Mouse (Mus musculus) gastrocnemius, postnatal 36 days (tissue): Measurements from ENCODE around the gene Lin28a. TPM values are rescaled to one million over a fixed set of nuclear protein-coding genes. Genes with fewer than 3 reads are reported as not detected.
"Not testable (repeated sequence)": the region's sequence is repeated elsewhere in the genome, so short reads cannot be mapped to it uniquely, and the experiment has no call there.

Experiments
- DNase-seq, 2 experiments: peaks; one replicate each; pipeline ENCODE4 v3.0.0; 2022
- intact Hi-C: fragments of 180-260 bp; cut with DNase I; formaldehyde crosslinking; loops from one replicate; pipeline ENCODE4 v1.15.1; 2025
- total RNA-seq, 2 experiments: library from RNA; stranded (reverse); gene quantifications; 2 replicates each; pipeline ENCODE4 v1.2.3; 2021

Lin28a gene
- total RNA-seq, 2 experiments from 2014 or later: 0.28 to 1.1 TPM

DNA sequence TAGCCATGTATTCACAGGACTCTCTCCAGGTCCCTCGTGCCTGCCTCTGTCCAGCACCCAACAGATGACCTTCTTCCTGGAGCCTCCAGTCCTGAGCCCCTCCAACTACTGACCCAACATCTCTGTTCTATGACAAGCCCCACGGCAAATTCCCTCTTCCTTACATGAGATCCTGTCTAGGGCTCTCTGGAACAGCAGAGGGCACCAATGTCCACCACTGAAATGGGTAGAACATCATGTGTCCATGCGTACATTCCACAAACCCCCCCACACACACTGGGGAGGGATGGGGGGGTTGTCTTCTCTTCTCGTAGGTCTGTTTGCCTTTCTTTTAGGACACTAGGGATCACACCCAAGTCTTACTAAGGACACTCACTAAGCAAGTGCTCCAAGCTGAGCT is 28.6 kb downstream of the Lin28a start:
- DNase-seq: no peak
- intact Hi-C loops: no loop called here

DNA sequence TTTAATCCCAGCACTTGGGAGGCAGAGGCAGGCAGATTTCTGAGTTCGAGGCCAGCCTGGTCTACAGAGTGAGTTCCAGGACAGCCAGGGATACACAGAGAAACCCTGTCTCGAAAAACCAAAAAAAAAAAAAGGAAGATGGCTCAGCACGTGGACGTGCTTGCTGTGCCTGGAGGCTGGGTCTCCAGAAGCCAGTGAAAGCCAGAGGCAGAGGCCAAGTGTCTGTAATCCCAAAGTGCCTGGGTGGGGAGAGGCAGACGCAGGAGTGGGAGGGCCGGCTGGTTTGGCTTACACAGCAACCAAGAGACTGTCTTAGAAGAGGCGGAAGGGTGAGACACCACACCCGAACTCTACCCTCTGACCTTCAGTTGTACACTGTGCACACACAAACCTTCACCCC is 30.4 kb downstream of the Lin28a start:
- DNase-seq, intact Hi-C loops: not testable (repeated sequence)

DNA sequence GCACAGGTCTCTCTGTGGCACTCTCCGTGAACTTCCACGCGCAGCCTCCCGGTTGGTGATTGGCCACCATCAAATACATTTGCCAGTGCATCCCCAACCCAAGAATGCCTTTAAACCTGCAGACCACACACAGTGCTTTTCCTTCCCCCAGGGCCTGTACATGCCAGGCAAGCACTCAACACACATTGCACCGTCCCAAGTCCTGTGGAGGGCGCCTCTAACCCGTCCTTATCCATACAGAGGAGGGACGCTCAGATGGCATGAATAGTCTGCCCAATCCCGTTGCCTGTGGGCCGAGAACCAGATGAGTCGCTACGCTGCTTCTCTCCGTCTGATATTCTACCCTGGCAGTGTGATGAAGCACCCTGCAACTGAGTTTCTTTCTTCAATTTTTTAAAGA is 35.7 kb downstream of the Lin28a start:
- intact Hi-C loops: no loop called here
- DNase-seq: no peak

DNA sequence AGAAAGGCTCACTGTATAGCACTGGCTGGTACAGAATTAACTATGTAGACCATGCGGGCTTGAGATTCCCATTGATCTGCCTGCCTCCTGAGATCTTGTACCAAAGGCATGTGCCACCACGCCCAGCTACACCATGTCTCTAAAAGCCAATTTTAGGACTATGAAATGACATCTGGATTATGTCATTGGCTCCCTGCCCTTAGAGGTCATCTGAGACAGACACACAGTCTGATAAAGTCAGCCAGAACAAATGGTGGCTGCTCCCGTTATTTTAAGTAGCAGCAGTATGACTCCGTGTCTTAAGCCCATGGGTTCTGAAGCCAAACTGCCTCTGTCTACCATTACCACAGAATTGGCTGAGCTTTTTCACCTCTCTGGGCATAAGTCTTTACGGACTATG is 38.1 kb downstream of the Lin28a start:
- intact Hi-C loops: no loop called here
- peak in 1 of 2 experiments; percentile 13 for DNase-seq

DNA sequence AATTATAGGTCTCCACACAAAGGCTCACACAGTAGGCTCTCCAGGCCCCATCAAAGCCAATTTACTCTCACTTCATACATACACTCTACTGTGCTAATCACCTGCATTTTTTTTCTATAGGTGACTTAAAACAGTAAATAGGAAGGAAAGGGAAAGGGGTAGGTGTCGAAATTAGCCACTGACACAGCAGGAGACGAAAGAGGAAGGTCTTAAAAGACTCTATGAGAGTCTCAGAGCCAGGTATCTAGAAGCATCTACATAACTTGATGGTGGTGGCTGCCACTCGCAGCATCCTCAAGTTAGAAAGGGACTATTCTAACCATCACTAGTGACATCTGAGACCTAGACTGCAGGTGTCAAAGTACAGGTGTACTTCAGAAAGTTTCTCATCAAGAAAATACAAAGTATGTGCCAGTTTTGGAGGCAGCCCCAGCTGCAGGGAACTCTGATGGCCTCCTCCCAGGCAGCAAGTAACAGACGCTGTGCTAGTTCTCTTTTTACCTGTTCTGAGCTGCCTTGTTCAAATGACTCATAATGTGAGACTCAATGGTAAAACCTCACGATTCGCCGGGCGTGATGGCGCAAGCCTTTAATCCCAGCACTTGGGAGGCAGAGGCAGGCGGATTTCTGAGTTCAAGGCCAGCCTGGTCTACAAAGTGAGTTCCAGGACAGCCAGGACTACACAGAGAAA is 40.5 kb downstream of the Lin28a start:
- intact Hi-C loops: no loop called here

DNA sequence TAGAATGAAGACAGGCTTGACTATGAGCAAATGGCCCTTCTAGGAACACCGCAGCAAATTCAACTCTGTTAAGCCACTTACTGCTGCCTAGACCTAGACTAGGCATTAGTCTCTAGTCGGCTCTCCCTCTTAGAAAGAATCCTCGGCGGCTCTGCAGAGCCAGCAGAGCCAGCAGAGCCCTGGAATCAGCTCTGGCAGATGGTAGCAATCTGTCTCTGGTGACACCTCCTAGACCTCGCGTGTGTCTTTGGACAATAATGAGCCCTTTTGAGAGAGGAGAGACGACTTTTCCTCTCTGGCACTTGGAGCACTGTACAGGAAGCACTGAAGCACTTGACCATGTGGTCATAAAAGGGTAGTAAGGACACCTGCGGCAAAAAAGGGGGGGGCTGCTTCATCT is 46.9 kb downstream of the Lin28a start:
- intact Hi-C loops: no loop called here
- DNase-seq: no peak

More for the DNA sequence above, 40.5 kb downstream of the Lin28a start:
- no peak for DNase-seq

DNA sequence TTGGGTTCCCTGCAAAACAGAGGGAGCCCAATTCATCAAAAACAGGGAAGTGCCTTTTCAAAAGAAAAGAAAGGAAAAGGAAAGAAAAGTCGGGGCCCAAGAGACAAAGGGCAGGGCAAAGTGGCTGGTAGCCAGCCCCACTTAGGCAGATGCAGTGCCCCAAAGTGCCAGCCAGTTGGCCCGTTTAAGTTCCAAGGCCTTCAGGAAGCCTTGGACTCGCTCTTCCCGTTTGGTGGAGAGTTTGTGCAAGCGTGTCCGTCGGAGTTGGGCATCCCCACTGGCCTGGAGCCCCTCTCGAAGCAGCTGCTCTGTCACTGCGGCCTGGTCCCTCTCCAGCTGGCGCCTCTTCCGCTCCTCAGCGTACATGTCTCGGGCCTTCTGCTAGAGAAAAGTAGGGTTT is 47.8 kb downstream of the Lin28a start:
- intact Hi-C loops: no loop called here
- DNase-seq: no peak

DNA sequence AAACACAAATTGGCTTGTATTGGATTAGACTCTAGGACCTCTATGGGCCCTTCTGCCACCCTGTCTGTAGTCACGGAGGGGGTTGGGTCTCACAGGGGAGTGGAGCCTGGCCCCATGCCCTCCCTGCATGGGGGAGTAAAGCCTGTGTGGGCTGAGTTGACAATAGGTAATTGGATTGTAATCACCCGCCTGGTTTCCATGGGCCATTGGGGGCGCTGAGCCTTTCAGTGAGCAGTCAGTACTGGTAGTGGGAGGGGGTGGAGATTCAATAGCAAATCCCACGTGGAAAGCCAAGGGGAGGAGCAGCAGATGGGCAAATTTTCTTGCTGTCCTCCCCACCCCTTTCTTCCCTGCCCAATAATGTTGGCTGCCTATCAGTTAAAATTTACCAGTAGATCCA is 48.4 kb downstream of the Lin28a start:
- DNase-seq: no peak
- intact Hi-C loops: no loop called here

DNA sequence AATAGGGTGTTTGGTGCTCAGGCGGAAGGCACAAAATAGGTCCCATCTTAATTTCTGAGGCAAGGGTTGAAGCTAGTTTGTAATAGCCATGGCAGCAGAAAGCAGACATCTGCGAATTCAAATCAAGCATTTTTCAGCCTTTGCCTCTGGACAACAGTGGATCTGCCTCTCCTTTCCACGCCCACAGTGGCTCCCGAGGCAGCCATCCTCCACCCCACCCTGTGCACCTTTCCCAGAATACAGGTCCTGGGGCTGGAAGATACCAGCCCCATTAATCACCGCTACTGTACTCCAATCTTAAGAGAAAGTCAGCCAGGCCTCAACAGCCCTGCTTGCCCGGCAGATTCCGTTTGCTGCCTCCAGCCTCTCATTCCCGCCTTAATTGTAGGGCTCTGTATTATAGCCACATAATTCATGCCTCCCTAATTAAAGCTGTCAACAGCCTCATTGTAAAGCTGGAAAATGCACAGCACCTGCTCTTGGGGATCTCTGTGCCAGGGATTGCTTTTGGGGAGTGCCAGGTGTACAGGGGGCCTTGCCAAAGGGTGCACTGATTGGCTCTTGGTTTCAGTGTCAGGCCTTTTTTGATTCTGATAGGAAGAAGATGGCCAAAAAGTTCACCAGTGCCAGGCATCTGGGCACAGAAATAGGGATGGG is 49.4 kb downstream of the Lin28a start:
- DNase-seq: no peak
- intact Hi-C loops: no loop called here

DNA sequence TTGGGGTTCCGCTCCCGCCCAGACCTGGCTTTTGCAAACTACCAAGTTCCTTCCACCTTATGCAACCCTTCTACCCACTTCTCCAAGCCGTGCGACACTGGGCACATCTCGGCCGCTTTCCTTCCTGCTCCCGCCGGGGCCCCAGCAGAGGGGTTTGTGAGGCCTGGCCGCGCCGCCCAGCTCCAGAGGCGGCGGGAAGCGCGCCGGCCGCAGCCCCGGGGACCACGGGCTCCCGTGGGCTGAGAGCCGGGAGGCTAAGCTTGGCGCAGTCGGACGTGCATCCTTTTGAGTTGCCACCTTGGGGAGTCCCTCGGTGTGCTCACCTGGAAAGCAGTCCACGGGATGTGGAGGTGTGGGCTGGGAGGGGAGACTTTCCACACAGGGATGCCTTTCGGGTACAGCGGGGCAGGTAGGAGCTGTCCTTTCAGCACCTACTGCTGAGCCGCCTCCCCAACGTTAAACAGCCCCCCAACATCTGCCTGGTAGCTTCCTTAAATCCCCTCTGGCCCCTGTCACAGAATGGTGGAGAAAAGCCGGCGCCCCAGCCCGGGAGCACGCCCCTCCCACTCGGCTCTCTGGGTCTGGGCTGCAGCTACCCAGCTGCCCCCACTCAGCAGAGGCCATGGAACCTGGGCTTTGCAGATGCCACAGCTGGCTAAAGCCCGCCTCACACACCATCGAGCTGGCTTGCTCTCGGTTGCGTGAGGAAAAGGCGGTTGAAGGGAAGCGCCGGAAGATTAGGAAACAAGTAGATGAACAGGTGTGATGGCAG is 50.3 kb downstream of the Lin28a start, which contains the start of gene Hmgn2:
Gene Hmgn2 (minus strand): TSS at position 501 of the 772 bp plus-strand sequence.
- intact Hi-C loops: no loop called here
- DNase-seq: no peak

DNA sequence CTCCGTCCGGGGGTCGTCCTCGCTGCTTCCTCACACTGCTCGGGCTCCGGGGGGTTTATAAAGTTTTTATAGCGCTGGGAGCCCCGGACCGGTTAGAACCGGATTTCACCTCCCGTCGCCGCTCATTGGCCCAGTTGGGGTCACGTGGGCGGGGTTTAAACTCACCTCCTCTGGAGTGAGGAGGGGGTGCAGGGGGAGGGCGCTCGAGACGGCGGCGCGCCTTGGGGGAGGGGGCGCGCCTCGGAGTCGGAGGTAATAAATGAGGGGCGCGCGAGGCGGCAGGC is 50.8 kb downstream of the Lin28a start:
- intact Hi-C loops: loop anchor here (2.0 kb wide), 2 partner anchors 33 to 57 kb away; partner anchors contain the start of gene Dhdds
- peak; percentile 78 to 85 for DNase-seq

DNA sequence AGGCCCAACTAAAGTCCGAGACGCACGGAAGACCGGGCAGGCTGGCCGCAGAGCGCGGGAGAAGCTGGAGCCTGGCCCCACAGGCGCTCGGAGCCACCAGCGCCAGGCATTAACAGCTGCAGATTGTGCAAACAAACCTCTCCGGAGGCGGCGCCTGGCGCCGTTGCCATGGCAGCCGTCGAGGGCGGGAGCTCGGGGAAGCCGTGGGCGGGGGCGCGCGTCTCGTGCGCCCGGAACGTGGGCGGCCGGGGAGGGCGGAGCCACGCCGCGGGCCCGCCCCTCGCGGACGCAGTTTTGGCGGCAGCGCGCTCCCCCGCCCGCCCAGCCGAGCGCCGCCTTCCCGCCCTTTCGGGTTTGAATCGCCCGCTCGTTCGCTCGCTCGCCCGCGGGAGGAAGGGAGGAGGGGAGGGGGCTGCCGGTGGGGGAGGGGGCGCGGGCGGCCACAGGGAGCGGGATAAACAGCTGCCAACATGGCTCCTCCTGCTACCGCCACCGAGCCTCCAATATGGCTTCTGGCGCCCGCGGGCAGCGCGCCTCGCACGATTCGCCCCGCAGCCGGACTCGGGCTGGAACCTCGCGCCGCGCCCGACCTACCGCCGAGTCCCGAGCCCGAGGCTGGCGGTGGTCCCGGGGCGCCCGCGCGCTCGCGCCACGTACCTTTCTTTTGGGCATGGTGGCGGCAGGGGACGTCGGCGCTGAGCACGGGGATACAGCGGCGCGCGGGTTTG is 51.3 kb downstream of the Lin28a start:
- peak; percentile 97 to 99 for DNase-seq
- intact Hi-C loops: loop anchor here (2.0 kb wide), 2 partner anchors 33 to 57 kb away; partner anchors contain the start of gene Dhdds

DNA sequence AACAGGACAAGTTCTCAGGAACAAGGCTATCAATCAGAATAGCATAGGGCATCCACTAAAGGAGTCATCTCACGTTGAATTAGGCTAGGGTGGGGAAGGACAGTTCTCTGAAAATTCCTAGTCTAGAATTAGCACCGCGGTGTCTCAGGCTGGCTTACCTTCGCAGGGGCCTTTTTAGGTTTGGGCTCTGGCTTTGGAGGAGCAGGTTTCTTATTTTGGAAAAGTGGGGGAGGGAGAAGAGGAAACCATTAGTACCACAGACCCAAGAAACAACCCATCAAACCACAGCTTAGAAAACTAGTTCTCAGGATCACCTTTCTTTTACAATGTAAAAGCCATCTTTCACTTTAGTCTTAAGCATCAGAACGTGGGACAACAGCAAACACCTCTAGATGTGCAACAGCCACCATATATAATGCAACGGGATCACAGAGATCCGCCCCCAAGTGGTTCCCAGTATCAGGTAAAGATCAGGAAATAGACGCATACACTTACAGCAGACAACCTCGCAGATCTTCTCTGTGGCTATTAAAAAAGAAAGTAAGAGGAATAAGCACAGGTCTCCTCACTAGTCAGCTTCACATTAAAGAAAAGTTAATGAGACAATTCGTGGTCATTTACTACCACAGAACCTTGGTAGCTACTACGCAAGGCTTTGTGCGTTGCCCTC is 52.2 kb downstream of the Lin28a start:
- intact Hi-C loops: loop anchor here (2.0 kb wide), 2 partner anchors 34 to 56 kb away; partner anchors contain the start of gene Dhdds
- no peak for DNase-seq

DNA sequence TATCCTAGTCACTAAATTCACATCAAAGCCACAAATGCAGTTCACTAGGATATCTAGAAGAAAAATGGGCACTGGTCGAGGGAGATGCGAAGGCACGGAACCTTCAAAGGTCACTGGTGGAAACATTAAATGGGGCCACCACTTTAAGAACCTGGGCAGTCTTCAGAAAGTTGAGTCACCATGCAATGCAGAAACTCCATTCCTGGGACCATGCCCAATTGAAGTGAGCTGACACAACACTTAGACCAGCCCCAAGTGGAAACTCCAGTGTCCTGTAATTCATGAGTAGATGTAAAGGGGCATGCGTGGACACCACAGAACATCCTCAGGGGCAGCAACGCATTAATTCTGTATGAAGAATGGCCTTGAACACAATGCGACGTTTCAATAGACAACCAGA is 56.1 kb downstream of the Lin28a start:
- intact Hi-C loops: no loop called here
- no peak for DNase-seq

DNA sequence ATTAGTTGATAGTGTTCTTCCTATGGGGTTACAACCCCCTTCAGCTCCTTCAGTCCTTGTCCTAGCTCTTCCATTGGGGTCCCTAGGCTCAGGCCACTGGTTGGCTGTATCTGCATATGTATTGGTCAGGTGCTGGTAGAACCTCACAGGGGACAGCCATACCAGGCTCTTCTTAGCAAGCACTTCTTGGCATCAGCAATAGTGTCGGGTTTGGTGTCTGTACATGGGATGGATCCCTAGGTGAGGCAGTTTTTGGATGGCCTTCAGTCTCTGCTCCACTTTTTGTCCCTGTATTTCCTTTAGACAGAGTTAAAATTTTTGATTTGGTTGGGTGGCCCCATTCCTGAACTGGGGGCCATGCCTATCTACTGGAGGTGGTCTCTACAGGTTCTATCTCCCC is 59.8 kb downstream of the Lin28a start:
- no peak for DNase-seq
- intact Hi-C loops: no loop called here

DNA sequence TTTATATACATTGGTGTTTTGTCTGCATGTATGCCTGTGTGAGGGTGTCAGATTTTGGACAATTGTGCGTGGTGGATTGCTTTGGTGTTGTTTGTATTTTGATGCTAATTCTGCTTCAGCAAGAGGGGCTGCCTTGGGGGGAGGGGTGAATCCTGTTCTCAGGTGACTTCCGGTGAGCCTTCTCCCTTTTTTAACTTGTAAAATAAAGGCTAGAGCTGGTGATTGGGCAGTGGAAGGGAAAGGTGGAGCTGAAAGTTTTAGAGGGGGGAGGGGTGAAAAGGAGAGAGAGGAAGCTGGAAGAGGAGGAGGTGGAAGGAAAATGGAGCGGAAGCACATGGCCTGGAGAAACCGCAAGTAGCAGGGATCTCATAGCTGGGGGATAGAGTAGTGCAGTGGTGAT is 62.3 kb downstream of the Lin28a start:
- intact Hi-C loops: no loop called here
- DNase-seq: no peak
